Mouse (Mus musculus): Measurements from ENCODE around the gene Col27a1.
A peak's percentile ranks its signal among the peaks of the same experiment; 100 is the strongest.
"Not testable (repeated sequence)": the region's sequence is repeated elsewhere in the genome, so short reads cannot be mapped to it uniquely, and the experiment has no call there.

Gene Col27a1

DNA sequence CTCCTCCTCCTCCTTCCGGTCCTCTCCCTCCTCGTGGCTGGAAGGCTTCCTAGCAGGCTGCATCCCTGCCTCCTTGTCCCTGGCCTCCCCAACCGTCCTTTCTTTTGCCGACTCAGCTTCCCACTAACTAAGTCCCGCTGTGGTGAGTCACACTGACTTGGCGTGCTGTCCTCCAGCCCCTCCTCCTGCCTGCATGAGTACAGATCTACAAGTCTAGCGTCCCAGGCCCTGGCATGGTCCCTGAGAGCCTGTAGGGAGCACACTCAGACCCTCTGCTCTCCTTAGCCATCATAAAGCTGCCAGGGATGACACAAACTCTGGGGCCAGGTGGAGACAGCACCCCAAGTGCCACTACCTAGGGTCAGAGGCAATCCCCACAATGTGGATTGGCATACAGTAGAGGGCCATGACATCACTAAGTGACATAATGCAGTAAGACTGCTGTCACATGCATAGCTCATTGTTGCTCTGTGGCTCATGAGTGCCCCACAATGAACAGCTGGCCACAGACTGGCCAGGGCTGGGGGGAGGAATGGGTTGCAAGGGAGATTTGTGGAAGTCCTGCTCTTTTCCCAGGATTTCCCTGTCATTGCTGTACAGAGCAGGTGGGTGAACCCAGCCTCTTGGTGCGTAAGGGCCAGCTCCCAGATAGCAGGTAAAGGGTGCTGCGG is 102.4 kb downstream of the Col27a1 start:
- no peak for DNase-seq

- DNase-seq, result not testable (repeated sequence)
These were observed 105.8 kb downstream of the Col27a1 start for GRCm38 (mm10) chr4:63319566-63319965.

DNA sequence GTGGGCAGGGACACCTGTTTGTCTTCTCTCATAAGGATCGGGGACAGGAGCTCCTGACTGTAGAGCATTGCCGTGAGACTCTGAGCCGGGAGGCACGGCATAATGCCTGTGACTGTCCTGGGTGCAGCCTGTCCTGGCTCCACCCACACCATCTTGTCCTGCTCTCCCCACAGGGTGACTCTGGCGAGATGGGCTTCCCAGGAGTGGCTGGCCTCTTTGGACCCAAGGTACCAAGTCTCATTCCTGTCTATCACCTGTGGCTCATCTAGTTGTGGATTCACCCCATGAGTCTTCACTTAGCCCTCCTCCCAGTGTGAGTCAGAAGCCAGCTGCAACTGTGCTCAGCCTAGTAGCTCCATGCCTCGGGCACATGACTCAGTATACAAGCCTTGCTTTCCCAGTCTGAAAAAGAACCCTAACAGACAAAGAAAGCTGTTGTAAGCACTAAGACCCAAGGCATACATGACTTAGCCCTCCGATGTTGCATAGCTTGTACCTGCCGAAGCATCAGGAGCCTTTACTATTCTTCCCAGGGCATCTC is 109.5 kb downstream of the Col27a1 start:
- DNase-seq, result no peak

DNA sequence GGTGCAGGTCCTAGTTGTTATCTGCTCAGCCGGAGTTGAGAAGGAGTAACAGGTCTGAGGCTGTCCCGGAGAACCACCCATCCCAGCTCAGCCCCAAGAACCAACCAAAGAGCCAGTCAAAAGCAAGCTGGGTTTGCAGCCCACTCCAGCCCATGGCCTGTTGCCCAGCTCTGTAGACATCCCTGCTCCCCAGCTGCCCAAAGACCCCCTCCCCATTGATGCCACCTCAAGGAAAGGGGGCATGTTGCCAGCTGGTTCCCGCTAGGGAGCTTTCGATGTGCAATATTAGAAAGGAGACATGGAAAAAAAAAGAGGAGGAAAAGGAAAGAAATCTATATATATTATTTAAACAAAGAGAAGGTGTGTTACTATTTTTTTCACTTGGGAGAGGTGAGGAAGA is 119.6 kb downstream of the Col27a1 start:
- no peak for DNase-seq

GRCm38 (mm10) chr4:63338414-63339076 is 124.7 kb downstream of the Col27a1 start:
- no peak for DNase-seq

DNA sequence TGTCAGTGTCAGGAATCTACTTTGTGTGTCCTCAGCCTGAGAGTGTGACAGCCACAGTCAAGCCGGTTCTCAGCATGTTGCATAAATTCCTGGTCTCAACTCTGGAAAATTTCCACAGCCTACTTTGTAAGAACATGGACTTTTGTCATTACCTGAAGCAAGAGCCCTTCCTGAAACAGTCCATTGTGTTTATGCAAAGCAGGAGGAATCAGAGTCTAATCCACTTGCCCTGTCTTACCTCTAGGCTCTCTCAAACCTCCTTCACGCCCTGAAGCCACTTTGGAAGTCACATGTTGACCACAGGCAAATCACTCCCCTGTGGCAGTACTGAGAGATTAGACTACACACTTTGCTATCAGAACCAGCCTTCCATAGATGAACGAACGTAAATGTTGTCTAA is 128.7 kb downstream of the Col27a1 start:
- no peak for DNase-seq

DNA sequence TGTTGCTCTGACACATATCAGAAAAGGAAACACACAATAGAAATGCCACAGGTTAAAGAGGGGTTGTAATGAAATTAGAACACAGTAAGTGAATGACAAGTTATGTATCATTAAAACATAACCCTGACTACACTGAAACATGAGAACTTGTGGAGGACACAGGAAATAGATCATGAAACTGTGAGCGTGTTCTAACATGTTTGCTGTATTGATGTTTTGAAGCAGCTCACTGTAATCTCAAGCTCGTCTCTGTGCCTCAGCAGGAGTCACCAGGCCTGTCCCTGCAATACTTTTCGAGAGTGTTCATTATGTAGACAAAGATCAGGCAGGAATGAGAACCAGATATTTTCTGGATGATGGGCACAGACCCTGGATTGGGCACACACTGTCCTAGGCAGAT is 129.8 kb downstream of the Col27a1 start:
- no peak for DNase-seq

DNA sequence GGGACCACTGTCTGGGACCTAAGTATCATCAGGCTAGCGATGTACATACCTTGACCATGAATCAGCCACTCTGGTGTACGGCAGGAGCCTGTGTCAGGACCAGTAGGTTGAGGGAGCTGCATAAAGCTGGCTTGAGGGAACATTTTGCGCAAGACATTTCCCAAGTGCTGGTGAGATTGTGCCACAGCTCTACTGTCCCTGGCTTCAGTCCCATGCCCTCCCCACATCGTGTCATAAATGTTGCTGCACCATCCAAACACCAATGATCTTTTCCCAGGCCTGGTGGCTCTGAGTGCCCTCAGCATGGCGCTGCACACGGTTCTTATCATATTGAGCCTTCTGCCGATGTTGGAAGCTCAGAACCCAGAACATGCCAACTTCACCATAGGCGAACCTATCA is 130.5 kb downstream of the Col27a1 start, which contains the start of gene Orm1:
TSS of gene Orm1 (plus strand) at position 266 of the 400 bp plus-strand sequence.
- no peak for DNase-seq

DNA sequence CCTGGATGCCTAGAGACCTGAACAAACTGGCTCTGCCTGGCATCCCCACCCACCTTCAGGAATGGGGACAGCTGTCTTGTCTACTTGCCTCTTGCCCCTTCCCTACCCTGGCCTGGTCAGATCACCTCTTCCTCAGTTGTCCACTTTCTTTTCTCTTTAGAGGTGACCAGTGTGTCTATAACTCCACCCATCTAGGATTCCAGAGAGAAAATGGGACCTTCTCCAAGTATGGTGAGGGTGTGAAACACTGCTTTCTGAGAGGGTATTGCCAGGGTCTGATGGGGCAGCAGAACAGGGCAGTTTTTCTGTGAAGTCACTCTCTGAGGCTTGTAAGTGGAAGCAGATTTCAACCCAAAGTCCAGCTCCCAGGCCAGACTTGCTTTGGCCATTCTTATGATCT is 131.5 kb downstream of the Col27a1 start:
- no peak for DNase-seq

DNA sequence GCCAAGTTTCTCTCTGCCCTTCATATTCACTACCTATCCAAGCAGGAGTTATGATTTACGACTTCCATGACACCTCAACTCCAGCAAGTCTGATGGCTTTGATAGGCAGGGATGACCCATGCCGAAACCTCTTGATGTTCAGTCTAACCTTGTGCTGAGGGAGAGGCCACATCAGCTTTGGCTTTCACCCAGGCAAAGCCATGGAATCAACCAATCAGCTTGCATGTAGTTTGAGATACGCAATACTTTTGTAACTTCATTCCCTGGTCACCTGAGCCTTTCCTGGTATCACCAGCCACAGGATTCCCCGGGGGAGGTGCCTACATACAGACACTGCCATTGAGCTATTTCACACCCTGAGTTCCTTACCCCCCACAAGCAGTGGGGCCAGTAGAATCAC is 132.9 kb downstream of the Col27a1 start:
- no peak for DNase-seq

DNA sequence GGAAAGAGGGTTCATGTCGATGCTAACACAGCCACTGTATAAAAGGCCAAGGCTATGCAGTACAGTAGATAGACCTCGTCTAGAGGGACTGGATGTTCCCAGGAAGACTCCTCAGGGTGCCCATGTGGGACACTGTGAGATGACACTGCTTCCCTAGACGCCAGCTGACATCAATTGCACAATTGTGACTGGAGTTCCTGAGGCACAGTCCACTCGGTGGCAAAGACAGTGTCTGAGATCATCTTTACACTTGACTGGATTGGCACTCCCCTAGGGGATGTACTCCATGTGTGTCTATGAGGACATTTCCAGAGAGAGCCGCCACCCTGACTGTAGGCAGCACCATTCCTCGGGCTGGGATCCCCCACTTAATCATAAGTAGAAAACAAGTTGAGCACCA is 134.7 kb downstream of the Col27a1 start:
- DNase-seq, result no peak

- DNase-seq, result no peak
These were observed 142.3 kb downstream of the Col27a1 start, which contains the start of gene Orm3 for GRCm38 (mm10) chr4:63355877-63356665. TSS of gene Orm3 (plus strand) at chr4:63356162.

DNA sequence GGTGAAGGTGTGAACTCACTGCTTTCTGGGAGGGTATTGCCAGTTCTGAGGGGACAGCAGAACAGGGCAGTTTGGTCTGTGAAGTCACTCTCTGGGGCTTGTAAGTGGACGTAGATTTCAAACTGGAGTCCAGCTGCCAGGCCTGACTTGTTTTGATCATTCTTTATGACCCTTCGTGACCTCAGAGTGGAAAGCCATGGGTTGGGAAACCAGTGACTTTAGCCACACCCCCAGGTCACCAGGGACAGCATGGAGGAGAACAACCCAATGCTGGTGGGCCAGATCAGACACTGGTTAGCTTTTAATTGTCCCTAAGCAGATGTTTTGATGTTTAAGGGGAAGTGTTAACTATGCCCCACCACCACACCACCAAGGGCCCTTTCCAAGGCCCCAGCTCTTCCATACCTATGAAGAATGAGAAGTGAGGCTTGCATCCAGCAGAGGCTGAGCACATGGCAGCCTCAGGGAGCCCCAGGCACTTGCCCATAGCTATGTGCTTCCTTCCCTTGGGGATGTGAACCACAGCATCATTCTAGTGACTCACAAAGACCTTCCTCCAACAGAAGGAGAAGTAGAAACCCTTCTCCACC is 143.3 kb downstream of the Col27a1 start:
- DNase-seq, result no peak

DNA sequence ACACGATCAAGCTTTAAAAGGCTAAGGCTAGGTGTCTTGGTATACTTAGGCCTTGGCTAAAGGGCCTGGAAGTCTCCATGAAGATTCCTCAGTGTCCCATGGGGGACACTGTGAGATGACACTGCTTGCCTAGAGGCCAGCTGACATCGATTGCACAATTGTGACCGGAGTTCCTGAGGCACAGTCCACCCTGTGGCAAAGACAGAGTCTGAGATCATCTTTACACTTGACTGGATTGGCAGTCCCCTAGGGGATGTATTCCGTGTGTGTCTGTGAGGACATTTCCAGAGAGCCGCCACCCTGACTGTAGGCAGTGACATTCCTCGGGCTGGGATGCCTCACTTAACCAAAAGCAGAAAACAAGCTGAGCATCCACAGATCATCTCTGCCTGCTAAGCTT is 146.1 kb downstream of the Col27a1 start:
- DNase-seq, result no peak

DNA sequence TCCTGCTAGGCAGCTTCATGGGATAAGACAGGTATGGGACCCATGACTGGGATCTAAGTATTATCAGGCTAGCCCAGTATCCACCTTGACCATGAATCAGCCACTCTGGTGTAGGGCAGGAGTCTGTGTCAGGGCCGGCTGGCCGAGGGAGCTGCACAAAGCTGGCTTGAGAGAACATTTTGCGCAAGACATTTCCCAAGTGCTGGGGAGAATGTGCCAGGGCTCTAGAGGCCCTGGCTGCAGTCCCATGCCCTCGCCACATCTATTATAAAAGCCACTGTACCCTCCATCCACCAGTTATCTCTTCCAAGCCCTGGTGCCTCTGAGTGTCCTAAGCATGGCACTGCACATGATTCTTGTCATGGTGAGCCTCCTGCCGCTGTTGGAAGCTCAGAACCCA is 148.3 kb downstream of the Col27a1 start, which contains the start of gene Orm2:
TSS of gene Orm2 (plus strand) at position 300 of the 400 bp plus-strand sequence.
- DNase-seq, result no peak

DNA sequence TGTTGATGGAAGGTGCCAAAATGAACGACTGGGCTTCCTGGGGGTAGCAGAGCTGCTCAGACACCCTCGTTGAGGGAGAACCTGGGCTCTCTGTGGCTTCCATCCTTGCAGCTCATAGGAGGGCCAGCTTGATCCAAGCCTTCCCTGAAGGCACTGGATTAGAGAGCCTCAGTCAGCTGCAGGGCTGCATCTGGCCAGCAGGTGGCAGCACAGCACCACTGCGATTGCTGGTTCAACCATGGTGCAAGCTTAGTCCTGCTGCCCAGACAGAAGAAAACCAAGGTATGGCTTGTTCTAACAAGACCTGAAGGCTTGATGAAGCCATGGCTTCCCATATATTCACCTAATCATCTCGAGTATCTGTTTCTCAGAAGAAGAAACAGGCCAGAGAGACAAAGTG is 154.8 kb downstream of the Col27a1 start:
- peak; percentile 81 for DNase-seq

DNA sequence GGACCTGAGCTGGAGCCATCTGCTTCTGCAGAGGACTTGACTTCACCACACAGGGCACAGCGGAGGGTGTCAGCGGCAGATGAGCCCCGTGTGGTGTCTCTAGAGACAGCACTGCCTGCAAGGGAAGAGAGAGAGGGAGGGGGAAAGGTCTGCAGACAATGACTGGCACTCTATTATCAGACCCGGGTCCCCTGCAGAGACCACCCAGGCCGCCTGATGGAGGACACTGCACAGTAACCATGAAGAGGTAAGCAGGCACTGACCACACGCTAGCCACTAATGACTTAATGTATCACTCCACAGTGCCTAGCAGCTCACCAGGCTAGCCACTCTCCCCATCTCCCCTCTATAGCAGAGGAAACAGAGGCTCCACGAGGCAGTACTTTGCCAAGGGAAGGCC is 157.1 kb downstream of the Col27a1 start:
- no peak for DNase-seq

DNA sequence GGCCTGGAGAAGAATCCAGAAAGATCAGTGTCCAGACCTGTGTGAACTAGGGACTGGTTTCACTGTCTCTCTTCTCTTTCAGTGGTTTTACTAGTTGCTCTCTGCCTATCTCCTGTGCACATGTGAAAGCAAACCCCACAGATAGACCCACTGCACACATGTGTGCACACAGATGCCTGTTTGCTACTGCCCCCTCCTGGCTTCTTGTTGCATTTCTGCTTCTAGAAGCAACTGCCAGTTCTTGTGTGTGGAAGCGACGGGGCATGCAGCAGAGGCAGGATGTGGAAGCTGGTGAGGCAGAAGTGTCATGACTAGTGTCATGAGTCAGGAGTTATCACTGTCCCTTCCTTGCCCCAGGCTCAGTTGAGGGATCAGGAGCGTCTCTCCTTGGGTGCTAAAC is 158.1 kb downstream of the Col27a1 start:
- DNase-seq, result no peak

DNA sequence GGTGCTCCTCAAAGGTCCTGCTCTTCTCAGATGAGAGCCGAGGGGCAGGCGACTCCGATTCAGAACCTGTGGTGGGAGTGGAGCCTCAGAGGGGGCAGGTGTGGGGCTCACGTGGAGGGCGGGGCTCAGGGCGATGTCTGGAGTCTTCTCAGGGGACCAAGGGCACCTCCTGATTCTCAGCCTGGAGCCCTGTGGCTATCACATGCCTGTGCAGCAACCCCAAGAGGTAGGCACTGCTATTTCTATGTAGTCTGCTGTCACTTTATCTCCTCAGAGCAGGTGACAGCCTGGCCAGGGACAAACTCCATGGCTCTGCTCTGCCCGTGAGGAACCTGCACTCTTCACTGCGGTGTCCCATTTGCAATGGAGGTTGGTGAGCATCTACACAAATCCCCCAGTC is 159.6 kb downstream of the Col27a1 start:
- DNase-seq, result no peak

DNA sequence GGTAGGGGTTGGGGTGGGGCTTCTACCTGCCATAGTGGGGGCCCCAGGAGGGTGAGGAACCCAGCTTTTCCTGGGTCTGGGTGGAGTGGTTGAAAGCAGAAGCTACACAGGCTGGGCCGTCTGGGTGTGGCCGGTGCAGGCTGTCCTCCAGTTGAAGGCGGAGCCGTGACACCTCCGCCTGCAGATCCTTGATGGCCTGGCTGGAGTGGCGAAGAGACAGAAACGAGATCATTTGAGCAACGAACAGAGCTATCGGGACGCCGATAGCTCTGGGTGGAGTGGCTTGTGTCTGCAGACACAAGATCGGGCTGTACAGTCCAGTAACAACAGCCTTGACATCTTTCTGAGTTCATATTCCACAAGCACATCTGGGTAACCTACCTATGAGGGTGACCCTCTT is 160.5 kb downstream of the Col27a1 start:
- no peak for DNase-seq

GRCm38 (mm10) chr4:63375367-63375766 is 161.6 kb downstream of the Col27a1 start:
- DNase-seq, result no peak

GRCm38 (mm10) chr4:63377483-63377882 is 163.7 kb downstream of the Col27a1 start:
- no peak for DNase-seq

All from right cerebral cortex, postnatal 25 days (tissue).